Mouse (Mus musculus) thymus, postnatal 36 days (tissue): Measurements from ENCODE around the gene Rbak.
A peak's percentile ranks its signal among the peaks of the same experiment; 100 is the strongest.
"Not testable (repeated sequence)": the region's sequence is repeated elsewhere in the genome, so short reads cannot be mapped to it uniquely, and the experiment has no call there.

Experiments used
- DNase-seq, 2 experiments: peaks; one replicate each; pipeline ENCODE4 v3.0.0; 2022; ENCODE audit warnings: mixed read lengths in 2 of 2

The Rbak gene

DNA sequence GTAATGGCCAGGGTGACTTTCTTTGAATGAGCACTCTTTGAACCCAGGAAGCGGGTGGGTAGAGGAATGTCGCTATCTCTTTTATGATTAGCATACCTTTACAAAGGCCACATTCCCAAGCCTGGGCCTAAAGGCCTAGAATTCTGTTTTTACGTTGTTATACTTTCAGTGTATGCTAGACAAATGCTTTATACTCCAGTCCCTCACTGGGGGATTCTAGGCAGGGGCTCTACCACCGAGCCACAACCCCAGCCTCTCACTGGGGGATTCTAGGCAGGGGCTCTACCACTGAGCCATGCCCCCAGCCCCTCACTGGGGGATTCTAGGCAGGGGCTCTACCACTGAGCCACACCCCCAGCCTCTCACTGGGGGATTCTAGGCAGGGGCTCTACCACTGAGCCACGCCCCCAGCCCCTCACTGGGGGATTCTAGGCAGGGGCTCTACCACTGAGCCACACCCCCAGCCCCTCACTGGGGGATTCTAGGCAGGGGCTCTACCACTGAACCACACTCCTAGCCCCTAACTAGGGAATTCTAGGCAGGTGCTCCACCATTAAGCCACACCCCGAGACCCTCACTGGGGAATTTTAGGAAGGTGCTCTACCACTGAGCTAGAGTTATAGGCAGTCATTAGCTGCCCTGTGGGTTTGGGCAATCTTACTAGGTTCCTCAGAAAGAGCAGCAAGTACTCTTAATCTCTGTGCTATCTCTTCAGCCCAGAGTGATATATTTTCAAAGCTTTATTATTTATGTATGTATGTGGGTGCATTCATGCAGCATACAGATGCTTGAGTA, 46.2 kb downstream of the Rbak start:
- DNase-seq: not testable (repeated sequence)

DNA sequence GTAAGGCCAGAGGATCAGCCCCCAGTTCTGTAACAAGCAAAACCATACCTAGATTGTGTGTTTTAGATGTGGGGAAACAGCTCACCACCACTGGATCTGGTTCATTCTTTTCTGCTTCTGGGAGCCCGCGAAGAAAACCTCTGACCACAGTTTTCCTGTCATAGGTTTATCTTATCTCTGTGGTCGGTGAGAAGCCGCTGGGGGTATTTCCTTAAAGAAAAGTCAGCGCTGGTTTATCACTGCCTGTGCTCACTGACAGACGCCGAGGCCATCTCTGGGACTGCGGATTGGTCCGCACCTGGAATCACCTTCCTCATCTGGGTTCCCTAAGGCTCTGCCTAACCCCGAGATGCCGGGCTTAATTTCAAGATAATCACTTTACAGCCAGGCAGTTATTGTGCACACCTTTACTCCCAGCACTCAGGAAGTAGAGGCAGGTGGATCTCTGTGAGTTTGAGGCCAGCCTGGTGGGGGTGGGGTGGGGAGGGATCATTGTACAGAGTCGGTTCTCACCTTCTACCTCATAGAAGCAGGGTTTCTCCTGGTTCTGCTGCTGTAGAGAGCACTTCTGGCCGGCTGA, 47.5 kb downstream of the Rbak start:
- peak; percentile 47 to 49 for DNase-seq

DNA sequence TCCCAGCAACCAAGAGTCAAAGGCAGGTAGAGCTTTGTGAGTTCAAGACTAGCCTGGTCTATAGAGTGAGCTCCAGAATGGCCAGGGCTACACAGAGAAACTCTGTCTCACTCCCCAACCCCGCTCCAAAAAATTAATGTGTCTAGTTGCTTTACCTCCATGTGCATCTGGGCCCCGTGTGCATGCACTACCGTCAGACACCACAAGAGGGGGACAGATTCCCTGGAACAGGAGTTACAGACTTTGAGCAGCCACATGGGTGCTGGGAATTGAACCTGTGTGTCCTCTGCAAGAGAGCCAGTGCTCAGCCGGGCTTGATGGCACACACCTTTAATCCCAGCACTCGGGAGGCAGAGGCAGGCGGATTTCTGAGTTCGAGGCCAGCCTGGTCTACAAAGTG, 50.2 kb downstream of the Rbak start:
- DNase-seq: peak; percentile 28 to 30

DNA sequence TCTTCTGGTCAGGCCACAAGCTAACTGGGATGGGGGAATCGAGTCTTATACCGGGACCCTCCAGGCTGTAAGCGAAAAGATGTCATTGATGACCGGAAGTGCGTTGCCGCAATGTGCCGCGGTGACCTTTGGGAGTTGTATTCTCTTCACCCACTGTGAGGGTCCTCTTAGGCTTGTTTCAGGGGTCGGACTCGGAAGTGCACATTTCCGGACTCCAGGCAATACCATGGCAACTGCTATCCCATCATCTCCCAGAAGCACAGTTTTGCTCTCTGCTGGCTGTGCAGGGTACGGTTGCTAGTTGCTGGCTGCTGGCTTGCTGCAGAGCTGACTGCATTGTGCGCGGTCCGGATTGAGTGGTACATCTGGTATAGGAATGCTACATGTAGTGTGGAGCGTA, 51.5 kb downstream of the Rbak start:
- no peak for DNase-seq

DNA sequence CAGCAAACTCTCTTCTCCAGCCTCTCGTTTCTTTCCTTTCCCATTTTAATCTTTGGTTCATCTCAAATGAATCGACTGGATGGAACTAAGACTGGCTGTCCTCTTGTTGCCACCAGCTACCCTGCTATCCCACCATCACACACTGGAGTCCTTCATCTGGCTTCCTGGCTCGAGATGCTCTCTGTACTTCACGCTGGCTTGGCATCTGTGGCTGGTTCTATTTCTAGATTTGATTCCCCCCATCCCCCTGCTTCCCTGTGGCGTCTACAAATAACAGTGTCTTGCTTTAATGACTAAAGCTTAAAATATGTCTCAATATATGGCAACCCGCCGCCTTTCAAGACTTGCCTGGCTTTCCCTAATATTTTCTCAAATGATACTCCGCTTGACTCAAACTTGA, 52.7 kb downstream of the Rbak start:
- DNase-seq: no peak

DNA sequence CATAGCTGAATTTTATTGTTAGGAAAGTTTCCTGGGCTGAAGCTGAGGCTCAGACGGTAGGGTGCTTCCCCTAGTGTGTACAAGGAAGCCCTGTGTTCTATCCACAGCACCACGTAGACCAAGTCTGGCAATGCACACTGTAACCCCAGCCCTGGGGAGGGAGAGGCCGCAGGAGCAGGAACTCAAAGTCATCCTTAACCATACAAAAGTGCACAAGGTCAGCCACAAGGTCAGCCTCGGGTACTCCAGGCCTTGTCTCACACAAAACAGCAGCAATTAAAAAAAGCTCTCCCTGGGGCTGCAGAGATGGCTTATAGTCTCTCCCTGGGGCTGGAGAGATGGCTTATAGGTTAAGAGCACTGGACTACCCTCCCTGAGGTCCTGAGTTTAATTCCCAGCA, 53.7 kb downstream of the Rbak start:
- DNase-seq: no peak

DNA sequence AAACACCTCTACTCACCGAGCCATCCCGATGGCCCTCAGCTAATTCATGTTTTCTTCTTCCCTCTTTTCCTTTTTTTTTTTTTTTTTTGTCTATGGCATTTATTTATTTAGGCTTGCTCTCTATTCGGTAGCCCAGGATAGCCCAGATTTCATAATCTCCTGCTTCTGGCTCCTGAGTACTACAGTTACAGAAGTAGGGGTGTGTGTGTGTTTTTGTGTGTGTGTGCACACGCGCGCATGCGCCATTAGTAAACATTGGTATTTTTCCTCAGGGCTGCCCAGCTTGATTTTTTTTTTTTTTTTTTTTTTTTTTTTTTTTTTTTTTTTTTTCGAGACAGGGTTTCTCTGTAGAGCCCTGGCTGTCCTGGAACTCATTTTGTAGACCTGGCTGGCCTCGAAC, 54.5 kb downstream of the Rbak start:
- DNase-seq: no peak

DNA sequence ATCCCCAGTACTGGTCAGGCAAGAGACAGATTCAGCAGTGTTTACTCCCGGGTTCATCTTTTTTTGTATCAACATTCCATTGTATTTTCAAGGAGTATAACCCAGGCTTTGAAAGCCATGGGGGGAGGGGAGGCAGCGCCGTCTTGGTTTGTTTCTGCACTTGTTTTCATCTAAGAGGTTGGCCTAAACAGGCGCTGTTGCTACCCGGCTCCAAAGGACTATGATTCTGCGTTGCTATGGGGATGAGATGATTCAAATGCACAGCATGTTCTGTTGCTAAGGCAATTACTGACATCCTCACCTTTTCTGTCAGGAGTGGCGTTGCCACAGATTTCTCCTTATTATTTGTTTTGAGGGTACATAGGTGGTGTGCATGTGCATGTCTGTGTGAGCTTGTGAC, 55.0 kb downstream of the Rbak start:
- DNase-seq: no peak

DNA sequence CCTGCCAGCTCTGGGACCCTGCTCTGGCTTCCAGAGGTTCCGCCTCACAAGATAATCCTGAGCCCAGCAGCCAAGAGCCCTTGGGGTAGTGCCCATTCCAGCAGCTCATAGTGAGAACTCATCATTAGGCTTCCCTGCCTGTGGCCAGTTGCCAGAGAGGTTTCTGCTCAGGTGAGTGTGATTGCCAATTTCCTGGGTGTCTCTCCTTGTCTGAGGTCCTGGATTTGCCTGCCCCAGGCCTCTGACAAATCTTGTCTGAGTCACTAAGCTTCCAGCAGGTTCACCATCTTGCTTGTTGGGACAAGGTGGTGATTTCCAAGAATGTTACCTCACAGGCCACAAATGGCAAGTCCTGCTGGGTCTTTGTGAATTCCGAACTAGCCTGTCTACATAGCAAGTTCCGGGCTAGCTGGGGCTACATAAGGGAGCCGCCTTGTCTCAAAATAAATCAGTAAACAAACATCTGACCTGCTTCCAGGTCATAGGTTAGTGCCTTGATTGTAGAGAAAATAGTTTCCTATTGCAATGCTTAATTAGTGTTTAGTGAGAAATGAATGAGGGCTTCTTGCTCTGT, 55.7 kb downstream of the Rbak start:
- DNase-seq: no peak

DNA sequence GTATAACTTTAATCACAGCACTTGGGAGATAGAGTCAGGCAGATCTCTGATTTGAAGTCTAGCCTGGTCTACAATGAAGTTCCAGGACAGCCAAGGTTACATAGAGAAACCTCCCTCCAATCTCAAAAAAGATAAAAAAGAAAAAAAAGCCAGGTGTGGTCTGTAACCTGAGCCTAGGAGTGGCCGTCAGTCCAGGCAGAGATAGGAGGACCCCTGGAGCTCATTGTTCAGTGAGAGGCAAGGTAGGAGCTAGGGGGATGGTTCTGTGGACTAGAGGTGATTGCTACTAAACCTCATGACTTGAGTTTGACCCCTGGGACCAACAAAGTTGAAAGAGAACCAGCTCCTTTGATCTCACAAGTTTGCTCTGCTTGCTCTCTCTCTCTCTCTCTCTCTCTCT, 57.9 kb downstream of the Rbak start:
- no peak for DNase-seq
